Mouse (Mus musculus) myocyte (in vitro differentiated cells): ENCODE measurements around the gene Cldnd2. TPM values are rescaled to one million over a fixed set of nuclear protein-coding genes. Genes with fewer than 3 reads are reported as not detected.
A peak's percentile ranks its signal among the peaks of the same experiment; 100 is the strongest.
"Not testable (repeated sequence)": the region's sequence is repeated elsewhere in the genome, so short reads cannot be mapped to it uniquely, and the experiment has no call there.

Experiments used
- H3K27me3 ChIP-seq: one replicate; pipeline ENCODE4 v1.6.1; 2011; ENCODE audit not compliant: control insufficient read depth, insufficient read depth, insufficient read length
- H3K36me3 ChIP-seq: one replicate; pipeline ENCODE4 v1.6.1; 2011; ENCODE audit not compliant: control insufficient read depth, insufficient read depth
- H3K4me2 ChIP-seq: one replicate; pipeline ENCODE4 v1.6.1; 2011; ENCODE audit warnings: low read depth, control low read depth
- H3K4me3 ChIP-seq: one replicate; pipeline ENCODE4 v1.5.1; 2011; ENCODE audit warnings: mild to moderate bottlenecking, control low read depth, moderate library complexity
- H3K79me2 ChIP-seq: one replicate; pipeline ENCODE4 v1.6.1; 2011; ENCODE audit not compliant: control insufficient read depth, insufficient read depth
- H3ac ChIP-seq: one replicate; pipeline ENCODE4 v1.6.1; 2011; ENCODE audit not compliant: control insufficient read depth, insufficient read length
- CEBPB ChIP-seq: IDR thresholded peaks from 2 replicates; pipeline ENCODE4 v1.6.1; 2011; ENCODE audit warnings: mild to moderate bottlenecking, moderate library complexity; ENCODE audit not compliant: poor library complexity, insufficient read depth, severe bottlenecking
- E2F4 ChIP-seq: IDR thresholded peaks from one replicate; pipeline ENCODE4 v1.6.1; 2011; ENCODE audit warnings: mild to moderate bottlenecking, control low read depth, moderate library complexity; ENCODE audit not compliant: insufficient read depth
- MAX ChIP-seq: IDR thresholded peaks from one replicate; pipeline ENCODE4 v1.6.1; 2011; ENCODE audit warnings: low read depth, mild to moderate bottlenecking, control low read depth
- MYOD1 ChIP-seq, 3 experiments: IDR thresholded peaks; one replicate each; pipeline ENCODE4 v1.6.1; 2011; ENCODE audit warnings: control low read depth in 2 of 3, low read depth in 2 of 3, mild to moderate bottlenecking in 2 of 3, moderate library complexity in 1 of 3; ENCODE audit not compliant: insufficient read length in 2 of 3, control insufficient read depth in 1 of 3
- MYOG ChIP-seq, 3 experiments: IDR thresholded peaks; one replicate each; pipeline ENCODE4 v1.6.1; 2011; ENCODE audit warnings: control low read depth in 2 of 3, low read depth in 2 of 3, mild to moderate bottlenecking in 2 of 3; ENCODE audit not compliant: insufficient read length in 2 of 3, control insufficient read depth in 1 of 3, insufficient read depth in 1 of 3
- POLR2A ChIP-seq: IDR thresholded peaks from one replicate; pipeline ENCODE4 v1.6.1; 2011; ENCODE audit warnings: low read depth, mild to moderate bottlenecking, control low read depth, moderate library complexity; ENCODE audit not compliant: insufficient read length
- POLR2AphosphoS2 ChIP-seq: IDR thresholded peaks from one replicate; pipeline ENCODE4 v1.6.1; 2011; ENCODE audit warnings: low read depth, control low read depth; ENCODE audit not compliant: insufficient read length
- REST ChIP-seq: IDR thresholded peaks from one replicate; pipeline ENCODE4 v1.6.1; 2011; ENCODE audit warnings: mild to moderate bottlenecking, control low read depth, moderate library complexity; ENCODE audit not compliant: insufficient read depth, insufficient read length
- SRF ChIP-seq: IDR thresholded peaks from one replicate; pipeline ENCODE4 v1.6.1; 2011; ENCODE audit warnings: low read depth; ENCODE audit not compliant: control insufficient read depth, insufficient read length
- TCF12 ChIP-seq: IDR thresholded peaks from one replicate; pipeline ENCODE4 v1.6.1; 2011; ENCODE audit warnings: mild to moderate bottlenecking, control low read depth; ENCODE audit not compliant: poor library complexity, insufficient read depth, severe bottlenecking
- TCF3 ChIP-seq: IDR thresholded peaks from one replicate; pipeline ENCODE4 v1.6.1; 2011; ENCODE audit warnings: low read depth, control low read depth; ENCODE audit not compliant: insufficient read length
- USF1 ChIP-seq: IDR thresholded peaks from one replicate; pipeline ENCODE4 v1.6.1; 2011; ENCODE audit warnings: low read depth, mild to moderate bottlenecking, control low read depth, moderate library complexity
- polyA plus RNA-seq: library from polyadenylated mRNA; unstranded; fragments of >200 nt; fragmentation: generic; extraction: Trizol; gene quantifications from one replicate; pipeline ENCODE4 v1.2.1, GENCODE M21; 2012; ENCODE audit warnings: missing spikeins

Cldnd2 gene
- polyA plus RNA-seq, 1 experiment = not detected

- Histone ChIP-seq H3K27me3 (no peaks in the 10 kb centered on the region), H3K4me3 (no peak overlapping the region), H3K79me2 (no peaks in the 10 kb centered on the region), H3K36me3 (no peaks in the 10 kb centered on the region), H3K4me2 (no peak overlapping the region), H3ac (no peak overlapping the region)
- TF ChIP-seq E2F4 = no peak
- TF ChIP-seq POLR2A = no peak
Observed at GRCm38 (mm10) chr7:43407573-43407972, 33.0 kb upstream of the Cldnd2 start.

- H3ac ChIP-seq = no peak within 1 kb of the TSS
- no peaks in the 10 kb centered on the region for H3K79me2 ChIP-seq
- no peaks in the 10 kb centered on the region for H3K36me3 ChIP-seq
- no peak within 1 kb of the TSS for H3K4me3 ChIP-seq
- no peak within 1 kb of the TSS for H3K4me2 ChIP-seq
- no peaks in the 10 kb centered on the region for H3K27me3 ChIP-seq
- TF ChIP-seq USF1 = no peak
- no peak for TF ChIP-seq SRF
- no peak for TF ChIP-seq POLR2AphosphoS2
- TF ChIP-seq MYOD1 (IDR thresholded peaks at IDR 0.05; ENCODE audit: control insufficient read depth in 1 of 3, insufficient read length in 2 of 3, low read depth in 2 of 3) = no peak
- no peak for TF ChIP-seq MAX
- no peak for TF ChIP-seq CEBPB
- TF ChIP-seq REST = no peak
- no peak for TF ChIP-seq TCF3
- TF ChIP-seq POLR2A = no peak
- no peak for TF ChIP-seq TCF12
- no peak for TF ChIP-seq E2F4
- no peak for TF ChIP-seq MYOG (IDR thresholded peaks at IDR 0.05; ENCODE audit: control insufficient read depth in 1 of 3, insufficient read depth in 1 of 3, insufficient read length in 2 of 3, low read depth in 2 of 3)
Observed at GRCm38 (mm10) chr7:43408131-43408553, 32.4 kb upstream of the Cldnd2 start, which contains the start of gene Siglecg. Gene Siglecg (plus strand): TSS chr7:43408204.

- peak overlapping the region; percentile 38 for H3K4me2 ChIP-seq
- no peaks in the 10 kb centered on the region for H3K27me3 ChIP-seq
- no peaks in the 10 kb centered on the region for H3K36me3 ChIP-seq
- no peak for TF ChIP-seq USF1
- no peak for TF ChIP-seq TCF3
- TF ChIP-seq REST = no peak
- no peak for TF ChIP-seq E2F4
- TF ChIP-seq TCF12 = no peak
- no peak for TF ChIP-seq SRF
- no peak for TF ChIP-seq CEBPB
- TF ChIP-seq POLR2AphosphoS2 = no peak
- TF ChIP-seq MYOG (IDR thresholded peaks at IDR 0.05; ENCODE audit: control insufficient read depth in 1 of 3, insufficient read depth in 1 of 3, insufficient read length in 2 of 3, low read depth in 2 of 3) = no peak
- TF ChIP-seq MYOD1 (IDR thresholded peaks at IDR 0.05; ENCODE audit: control insufficient read depth in 1 of 3, insufficient read length in 2 of 3, low read depth in 2 of 3) = no peak
- no peak for TF ChIP-seq POLR2A
- H3K4me3 ChIP-seq = no peak overlapping the region
- no peak overlapping the region for H3ac ChIP-seq
- no peaks in the 10 kb centered on the region for H3K79me2 ChIP-seq
Observed at GRCm38 (mm10) chr7:43409084-43409483, 31.5 kb upstream of the Cldnd2 start.

- not testable (repeated sequence) for H3K27me3 ChIP-seq, H3K79me2 ChIP-seq, H3ac ChIP-seq, H3K4me3 ChIP-seq, H3K4me2 ChIP-seq, H3K36me3 ChIP-seq
Observed at GRCm38 (mm10) chr7:43411724-43412123, 28.9 kb upstream of the Cldnd2 start.

- TF ChIP-seq MYOD1 (IDR thresholded peaks at IDR 0.05; ENCODE audit: control insufficient read depth in 1 of 3, insufficient read length in 2 of 3, low read depth in 2 of 3) (no peak), TCF12 (no peak), TCF3 (no peak), REST (no peak), MAX (no peak), USF1 (no peak)
- no peaks in the 10 kb centered on the region for H3K36me3 ChIP-seq
Observed at GRCm38 (mm10) chr7:43417298-43417697, 23.3 kb upstream of the Cldnd2 start.

More at GRCm38 (mm10) chr7:43417298-43417697, 23.3 kb upstream of the Cldnd2 start:
- Histone ChIP-seq H3K4me3 (no peak overlapping the region), H3K79me2 (no peaks in the 10 kb centered on the region), H3ac (no peak overlapping the region), H3K4me2 (no peak overlapping the region), H3K27me3 (no peaks in the 10 kb centered on the region)
